Mouse (Mus musculus): ENCODE results near the gene Gm11077. TPM values are rescaled to one million over a fixed set of nuclear protein-coding genes. Genes with fewer than 3 reads are reported as not detected.

The Gm11077 gene
- not detected in 2 replicates for polyA plus RNA-seq (2016; fragmentation: Nextera tagmentation; extraction: Ambion mirVana)

DNA sequence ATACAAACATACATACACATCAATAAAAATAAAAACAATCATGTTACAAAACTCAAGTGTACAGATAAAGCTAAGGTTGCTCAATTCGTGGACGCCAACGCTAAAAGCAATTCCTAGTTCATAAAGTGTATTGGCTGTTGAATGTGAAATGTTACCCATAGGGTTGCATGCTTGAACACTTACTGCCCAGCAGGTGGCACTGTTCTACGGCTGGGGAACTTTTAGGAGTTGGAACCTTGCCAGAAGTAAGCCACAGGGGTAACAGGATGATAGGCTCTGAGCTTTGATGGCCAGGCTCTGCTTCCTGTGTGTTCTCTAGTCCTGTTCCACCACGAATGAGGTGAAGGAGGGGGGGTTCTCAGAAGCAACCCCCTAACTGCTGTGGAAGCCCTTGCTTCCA, at the start of gene Gm11077:
Gene Gm11077 (plus strand): TSS at position 13 of the 400 bp plus-strand sequence.
- no peaks in the 10 kb centered on the region for H3K27me3 ChIP-seq
- H3K9me3 ChIP-seq, result no peaks in the 10 kb centered on the region
- no peaks in the 10 kb centered on the region for H3K36me3 ChIP-seq
- H3K27ac ChIP-seq, result no peak within 1 kb of the TSS
- H3K9ac ChIP-seq, result no peak within 1 kb of the TSS
- WGBS, result 90% methylated on average over 5 of the region's 5 CpGs
- no peak for ATAC-seq (ENCODE audit: insufficient number of reproducible peaks, insufficient read depth, low FRiP score, low TSS enrichment)
- H3K4me3 ChIP-seq, result no peak within 1 kb of the TSS
- H3K4me2 ChIP-seq (replicated peaks), result no peak within 1 kb of the TSS
- peaks cover 3% of the 10 kb centered on the region; the same call in 1 of the 2 replicates for H3K4me1 ChIP-seq

DNA sequence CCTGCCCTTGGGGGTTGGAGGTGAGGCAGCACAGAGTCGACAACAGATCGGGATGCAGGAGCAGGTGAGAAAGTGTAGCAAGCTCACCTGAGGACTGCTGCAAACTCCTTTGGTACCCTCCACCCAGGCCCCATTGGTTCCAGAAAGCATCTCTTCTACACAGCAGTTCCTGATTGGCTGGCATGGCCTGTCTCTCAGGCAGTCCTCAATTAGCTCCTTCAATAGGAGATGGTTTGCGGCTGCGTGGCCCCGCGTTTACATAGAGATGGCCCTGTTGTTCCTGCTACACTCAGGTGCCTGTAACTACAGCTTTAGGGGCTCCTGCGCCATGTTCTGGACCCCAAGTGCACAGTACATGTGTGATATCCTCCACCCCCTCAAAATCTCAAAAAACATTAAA, 48.4 kb upstream of the Gm11077 start:
- H3K36me3 ChIP-seq, result no peaks in the 10 kb centered on the region
- 60% methylated on average over 7 of the region's 7 CpGs for WGBS
- H3K9me3 ChIP-seq, result no peaks in the 10 kb centered on the region
- H3K27ac ChIP-seq, result no peak overlapping the region
- H3K4me3 ChIP-seq, result no peak overlapping the region
- ATAC-seq (ENCODE audit: insufficient number of reproducible peaks, insufficient read depth, low FRiP score, low TSS enrichment), result no peak
- H3K4me2 ChIP-seq (replicated peaks), result no peak overlapping the region
- H3K27me3 ChIP-seq, result no peaks in the 10 kb centered on the region
- peaks cover 42% of the 10 kb centered on the region for H3K4me1 ChIP-seq
- no peak overlapping the region for H3K9ac ChIP-seq

DNA sequence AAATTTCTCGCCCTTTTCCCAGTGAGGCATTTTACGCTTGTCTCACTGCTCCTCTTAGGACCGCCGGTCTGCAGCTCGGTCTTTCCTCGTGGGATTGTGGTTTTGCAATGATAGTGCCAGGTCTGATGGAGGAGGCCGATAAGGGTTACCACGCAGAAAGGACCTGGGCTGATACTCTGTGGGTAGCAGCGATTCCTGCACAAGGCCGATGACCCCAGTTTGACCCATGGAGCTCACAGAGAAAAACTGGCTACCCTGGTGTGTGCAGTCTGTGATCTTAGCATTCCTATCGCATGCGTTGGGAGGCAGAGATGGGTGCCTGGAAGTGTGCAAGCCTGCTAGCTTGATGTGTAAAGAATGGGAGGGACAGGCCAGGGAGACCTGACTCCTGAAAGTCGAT, 46.3 kb upstream of the Gm11077 start:
- Histone ChIP-seq H3K9me3 (no peaks in the 10 kb centered on the region), H3K4me2 (replicated peaks) (no peak overlapping the region), H3K9ac (no peak overlapping the region), H3K4me1 (peaks cover 35% of the 10 kb centered on the region), H3K27ac (peak overlapping the region; percentile 61; the same call in 1 of the 2 replicates), H3K36me3 (no peaks in the 10 kb centered on the region), H3K4me3 (no peak overlapping the region), H3K27me3 (no peaks in the 10 kb centered on the region)
- WGBS, result 40% methylated on average over 13 of the region's 13 CpGs
- ATAC-seq (ENCODE audit: insufficient number of reproducible peaks, insufficient read depth, low FRiP score, low TSS enrichment), result no peak

DNA sequence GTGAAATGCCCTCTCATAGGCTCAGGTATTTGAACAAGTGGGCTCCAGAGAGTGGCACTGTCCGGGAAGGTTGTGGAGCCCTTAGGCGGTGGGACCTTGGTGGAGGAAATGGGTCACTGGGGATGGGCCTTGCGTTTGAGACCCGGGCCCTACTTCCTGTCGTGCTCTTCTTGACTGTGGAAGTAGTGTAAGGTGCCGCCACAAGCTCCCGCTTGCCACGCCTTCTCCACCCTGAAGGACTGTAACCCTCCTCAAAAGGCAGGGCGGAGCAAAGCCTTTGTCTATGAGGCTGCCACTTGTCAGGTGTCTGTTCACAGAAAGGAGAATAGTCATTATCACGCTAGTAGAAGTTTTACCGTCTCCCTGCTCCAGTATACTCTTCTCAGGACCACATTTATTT, 44.7 kb upstream of the Gm11077 start:
- no peaks in the 10 kb centered on the region for H3K36me3 ChIP-seq
- H3K27me3 ChIP-seq, result no peaks in the 10 kb centered on the region
- no peak for ATAC-seq (ENCODE audit: insufficient number of reproducible peaks, insufficient read depth, low FRiP score, low TSS enrichment)
- no peaks in the 10 kb centered on the region for H3K9me3 ChIP-seq
- H3K4me3 ChIP-seq, result no peak overlapping the region
- H3K27ac ChIP-seq, result no peak overlapping the region
- 90% methylated on average over 11 of the region's 11 CpGs for WGBS
- no peak overlapping the region for H3K4me2 ChIP-seq (replicated peaks)
- peaks cover 23% of the 10 kb centered on the region for H3K4me1 ChIP-seq
- H3K9ac ChIP-seq, result no peak overlapping the region

DNA sequence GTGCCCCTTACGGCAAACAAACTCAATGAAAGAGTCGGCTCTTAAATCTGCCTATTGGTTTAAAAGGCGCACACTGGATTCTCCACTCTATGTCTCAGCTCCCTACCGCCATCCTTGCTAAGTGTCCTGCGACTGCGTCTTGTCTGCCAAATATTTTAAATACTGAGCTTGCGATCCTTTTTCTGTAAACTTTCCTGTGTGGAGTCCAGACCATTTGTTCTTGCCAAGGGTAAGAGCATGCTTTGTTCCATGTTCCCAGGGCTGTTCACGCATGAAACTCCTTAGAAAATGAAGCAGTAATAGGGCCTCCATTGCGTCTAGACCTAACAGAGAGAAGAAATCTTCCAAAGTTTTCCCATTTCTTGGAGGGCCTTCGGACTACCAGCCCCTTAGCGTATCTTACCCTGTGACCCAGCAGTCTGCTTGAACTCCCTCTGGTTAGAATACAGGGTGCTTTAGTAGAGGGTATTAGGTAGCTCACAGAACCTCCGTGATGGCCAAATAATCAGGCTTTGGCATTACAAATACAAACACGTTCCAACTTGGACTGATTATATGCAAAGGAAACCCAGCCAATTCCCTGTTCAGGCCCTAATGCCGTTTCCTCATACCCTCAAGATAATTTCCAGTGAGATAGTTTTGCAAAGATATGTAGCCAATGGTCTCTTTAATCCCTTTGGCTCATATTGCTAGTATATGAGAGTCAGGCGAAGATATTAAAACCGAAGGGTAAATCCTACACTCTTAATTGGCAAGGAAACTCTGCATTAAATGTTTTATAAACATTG, 39.3 kb upstream of the Gm11077 start:
- Histone ChIP-seq H3K4me1 (no peaks in the 10 kb centered on the region), H3K27me3 (no peaks in the 10 kb centered on the region), H3K9ac (no peak overlapping the region), H3K4me3 (no peak overlapping the region), H3K9me3 (no peaks in the 10 kb centered on the region), H3K27ac (peak overlapping the region; percentile 2; the same call in 1 of the 2 replicates), H3K4me2 (replicated peaks) (no peak overlapping the region), H3K36me3 (no peaks in the 10 kb centered on the region)
- WGBS, result 81% methylated on average over 16 of the region's 16 CpGs
- ATAC-seq (ENCODE audit: insufficient number of reproducible peaks, insufficient read depth, low FRiP score, low TSS enrichment), result 0 out of 2 replicates have a peak, but pooled peaks have one; percentile 62

DNA sequence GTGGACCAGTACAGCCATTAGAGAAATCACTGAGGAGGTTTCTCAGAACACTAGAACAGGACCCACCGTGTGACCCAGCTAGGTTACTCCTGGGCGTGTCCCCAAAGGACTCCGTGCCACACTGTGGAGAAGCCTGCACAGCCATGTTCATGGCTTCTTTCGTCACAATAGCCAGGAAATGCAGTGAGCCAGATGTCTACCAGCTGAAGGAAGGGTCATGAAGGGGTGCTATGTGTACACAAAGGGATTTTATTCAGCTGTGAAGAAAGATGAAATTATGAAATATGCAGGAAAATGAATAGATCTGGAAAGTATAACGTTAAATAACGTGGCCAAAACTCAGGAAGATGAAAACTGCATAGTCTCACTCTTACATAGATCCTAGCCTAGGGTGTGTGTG, 36.9 kb upstream of the Gm11077 start:
- Histone ChIP-seq H3K9me3 (no peaks in the 10 kb centered on the region), H3K36me3 (no peaks in the 10 kb centered on the region), H3K27me3 (no peaks in the 10 kb centered on the region), H3K9ac (no peak overlapping the region), H3K27ac (no peak overlapping the region), H3K4me3 (no peak overlapping the region), H3K4me2 (replicated peaks) (no peak overlapping the region), H3K4me1 (peaks cover 5% of the 10 kb centered on the region; the same call in 1 of the 2 replicates)
- no peak for ATAC-seq (ENCODE audit: insufficient number of reproducible peaks, insufficient read depth, low FRiP score, low TSS enrichment)
- WGBS, result 80% methylated on average over 6 of the region's 6 CpGs

DNA sequence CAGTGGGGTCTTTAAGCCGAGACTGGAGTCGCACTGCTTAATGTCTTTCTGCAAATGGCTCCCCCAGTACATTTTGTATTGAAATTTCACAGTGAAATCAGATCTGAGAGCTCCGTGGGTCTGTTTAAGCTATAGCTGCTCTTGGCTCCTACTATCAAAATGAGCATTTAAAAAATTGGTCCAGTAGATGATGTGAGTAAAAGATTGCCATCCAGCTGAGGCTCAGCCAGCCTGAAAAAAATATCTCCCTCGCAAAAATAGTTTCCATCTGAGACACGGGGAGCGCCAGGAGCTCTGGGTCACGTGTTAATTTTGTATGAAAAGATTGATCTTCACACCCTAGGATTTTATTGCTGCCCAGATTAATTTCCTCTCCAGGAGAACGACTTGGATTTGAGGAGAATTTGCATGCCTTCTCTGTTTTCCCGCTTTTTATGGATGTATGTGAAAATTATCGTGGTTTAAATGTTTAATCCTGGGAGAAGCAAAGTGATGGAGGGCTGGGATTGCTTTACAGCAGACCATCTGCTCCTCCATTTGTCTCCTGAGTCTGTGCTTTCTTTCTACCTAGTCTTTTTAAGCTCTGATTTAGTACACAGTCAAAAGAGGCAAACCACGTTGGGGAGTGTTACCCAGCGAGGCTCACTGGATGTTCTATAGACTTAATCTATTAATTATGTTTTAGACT, 32.7 kb upstream of the Gm11077 start:
- Histone ChIP-seq H3K9me3 (no peaks in the 10 kb centered on the region), H3K27me3 (no peaks in the 10 kb centered on the region), H3K9ac (no peak overlapping the region), H3K4me3 (no peak overlapping the region), H3K4me1 (peaks cover 6% of the 10 kb centered on the region; the same call in 1 of the 2 replicates), H3K36me3 (no peaks in the 10 kb centered on the region), H3K27ac (0 out of 2 replicates have a peak overlapping the region, but pooled peaks have one; percentile 25), H3K4me2 (replicated peaks) (no peak overlapping the region)
- no peak for ATAC-seq (ENCODE audit: insufficient number of reproducible peaks, insufficient read depth, low FRiP score, low TSS enrichment)
- WGBS, result 60% methylated on average over 12 of the region's 12 CpGs

DNA sequence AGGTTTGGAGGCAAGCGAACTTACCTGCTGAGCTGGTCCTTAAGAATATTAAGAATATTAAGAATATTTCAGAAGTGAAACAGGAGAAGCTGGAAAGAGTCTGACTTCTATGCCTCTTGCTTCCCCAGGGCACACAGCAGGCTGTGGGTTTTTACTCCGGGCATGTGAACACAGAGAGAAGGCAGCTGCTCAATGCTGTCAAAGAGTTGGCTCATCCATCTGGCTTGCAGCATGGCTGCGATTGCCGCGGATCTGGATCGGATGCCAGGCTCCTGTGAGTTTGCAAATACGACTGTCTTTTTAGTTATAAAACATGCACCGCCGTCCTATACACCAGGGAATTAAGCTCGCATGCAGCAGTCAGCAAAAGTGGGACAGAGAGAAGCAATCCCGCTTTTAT, 31.1 kb upstream of the Gm11077 start:
- WGBS, result 78% methylated on average over 11 of the region's 11 CpGs
- Histone ChIP-seq H3K27me3 (no peaks in the 10 kb centered on the region), H3K4me2 (replicated peaks) (no peak overlapping the region), H3K36me3 (no peaks in the 10 kb centered on the region), H3K9ac (no peak overlapping the region), H3K27ac (no peak overlapping the region), H3K4me1 (peaks cover 7% of the 10 kb centered on the region; the same call in 1 of the 2 replicates), H3K4me3 (no peak overlapping the region), H3K9me3 (no peaks in the 10 kb centered on the region)
- ATAC-seq (ENCODE audit: insufficient number of reproducible peaks, insufficient read depth, low FRiP score, low TSS enrichment), result no peak

DNA sequence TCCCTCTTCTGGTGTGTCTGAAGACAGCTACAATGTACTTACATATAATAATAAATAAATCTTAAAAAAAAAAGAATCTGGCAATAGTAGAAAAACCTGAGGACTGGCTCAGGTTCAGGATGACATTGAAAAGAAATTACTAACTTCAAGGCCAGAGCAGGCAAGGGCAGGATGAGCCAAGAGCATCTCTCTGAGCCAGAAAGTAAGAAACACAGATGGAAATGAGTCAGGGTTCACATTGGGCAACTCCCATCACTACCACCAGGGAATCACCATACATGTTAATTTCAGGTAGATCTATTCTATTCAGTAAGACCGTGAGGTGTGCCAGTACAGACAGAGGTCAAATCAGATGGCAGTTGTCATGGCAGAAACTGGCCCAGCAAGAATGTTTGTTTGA, 30.5 kb upstream of the Gm11077 start:
- 88% methylated on average over 1 of the region's 1 CpGs for WGBS
- ATAC-seq (ENCODE audit: insufficient number of reproducible peaks, insufficient read depth, low FRiP score, low TSS enrichment), result no peak
- H3K4me1 ChIP-seq, result peaks cover 7% of the 10 kb centered on the region; the same call in 1 of the 2 replicates

DNA sequence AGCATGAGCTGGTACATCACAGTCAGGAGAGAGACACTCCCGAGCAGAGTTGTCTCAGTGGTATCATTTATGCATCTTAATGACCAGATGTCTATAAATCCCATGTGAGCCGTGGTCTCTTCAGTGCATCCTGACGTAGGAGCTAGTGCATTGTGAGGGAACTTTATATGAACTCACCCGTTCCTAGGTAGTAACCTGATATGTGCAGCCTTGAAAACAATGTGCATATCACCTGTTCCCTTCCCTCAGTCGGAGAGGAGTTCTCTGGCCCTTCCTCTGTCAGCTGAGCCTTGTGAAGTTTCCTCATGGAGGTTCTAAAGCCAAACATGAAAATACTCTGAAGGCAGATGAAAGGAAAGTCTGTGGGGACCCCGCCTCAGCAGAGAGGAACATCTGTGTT, 27.8 kb upstream of the Gm11077 start:
- H3K36me3 ChIP-seq, result no peaks in the 10 kb centered on the region
- no peak overlapping the region for H3K4me2 ChIP-seq (replicated peaks)
- H3K27ac ChIP-seq, result no peak overlapping the region
- no peaks in the 10 kb centered on the region for H3K27me3 ChIP-seq
- H3K4me1 ChIP-seq, result 0 out of 2 replicates have a peak, but pooled peaks cover 2% of the 10 kb centered on the region
- 48% methylated on average over 6 of the region's 6 CpGs for WGBS
- no peaks in the 10 kb centered on the region for H3K9me3 ChIP-seq
- H3K9ac ChIP-seq, result no peak overlapping the region
- no peak for ATAC-seq (ENCODE audit: insufficient number of reproducible peaks, insufficient read depth, low FRiP score, low TSS enrichment)
- no peak overlapping the region for H3K4me3 ChIP-seq

More for the DNA sequence above, 30.5 kb upstream of the Gm11077 start:
- H3K27me3 ChIP-seq, result no peaks in the 10 kb centered on the region
- H3K27ac ChIP-seq, result no peak overlapping the region
- no peaks in the 10 kb centered on the region for H3K36me3 ChIP-seq
- H3K4me2 ChIP-seq (replicated peaks), result no peak overlapping the region
- H3K9ac ChIP-seq, result no peak overlapping the region
- H3K9me3 ChIP-seq, result no peaks in the 10 kb centered on the region
- no peak overlapping the region for H3K4me3 ChIP-seq

DNA sequence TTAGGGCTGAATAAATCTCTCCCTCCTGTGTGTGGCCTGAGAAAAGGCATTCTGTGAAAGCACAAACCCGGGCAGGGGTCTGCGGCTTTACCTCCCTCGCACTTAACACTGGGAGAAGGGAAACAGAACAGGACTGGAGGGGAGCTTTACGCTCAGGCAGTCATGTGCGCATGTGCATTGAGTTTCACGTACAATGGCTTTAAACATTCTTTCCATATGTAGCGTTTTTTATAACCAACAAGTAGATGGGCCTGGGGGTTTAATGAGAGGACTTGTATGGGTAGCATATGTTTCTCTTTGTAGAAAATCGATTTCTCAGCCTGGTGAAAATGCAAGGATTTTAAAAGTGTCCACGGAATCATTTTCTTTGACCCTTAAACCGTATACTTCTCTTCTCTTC, 24.0 kb upstream of the Gm11077 start:
- no peak overlapping the region for H3K4me3 ChIP-seq
- no peaks in the 10 kb centered on the region for H3K36me3 ChIP-seq
- no peak overlapping the region for H3K27ac ChIP-seq
- no peaks in the 10 kb centered on the region for H3K9me3 ChIP-seq
- peaks cover 23% of the 10 kb centered on the region; the same call in 1 of the 2 replicates for H3K4me1 ChIP-seq
- H3K9ac ChIP-seq, result no peak overlapping the region
- 66% methylated on average over 10 of the region's 10 CpGs for WGBS
- no peaks in the 10 kb centered on the region for H3K27me3 ChIP-seq
- no peak overlapping the region for H3K4me2 ChIP-seq (replicated peaks)
- no peak for ATAC-seq (ENCODE audit: insufficient number of reproducible peaks, insufficient read depth, low FRiP score, low TSS enrichment)

DNA sequence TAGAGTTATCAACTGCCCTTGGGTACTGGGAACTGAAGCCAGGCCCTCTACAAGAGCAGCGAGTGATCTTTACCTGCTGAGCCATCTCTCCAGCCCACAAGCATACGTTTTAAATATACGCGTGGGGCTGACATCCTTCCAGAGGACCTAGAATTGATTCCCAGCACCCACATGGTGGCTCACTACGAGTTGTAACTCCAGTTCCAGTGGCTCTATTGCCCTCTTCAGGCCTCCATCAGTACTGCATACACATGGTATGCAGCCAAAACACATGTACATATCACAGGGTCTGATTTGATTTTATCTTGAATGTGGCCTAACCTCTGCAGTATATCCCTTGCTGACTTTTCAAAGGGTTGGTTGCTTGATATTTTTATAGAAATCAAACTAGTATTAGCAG, 23.0 kb upstream of the Gm11077 start:
- Histone ChIP-seq H3K4me1 (peaks cover 23% of the 10 kb centered on the region; the same call in 1 of the 2 replicates), H3K27me3 (no peaks in the 10 kb centered on the region), H3K36me3 (no peaks in the 10 kb centered on the region), H3K27ac (no peak overlapping the region), H3K9me3 (no peaks in the 10 kb centered on the region), H3K4me3 (no peak overlapping the region), H3K4me2 (replicated peaks) (no peak overlapping the region), H3K9ac (no peak overlapping the region)
- 95% methylated on average over 5 of the region's 5 CpGs for WGBS
- no peak for ATAC-seq (ENCODE audit: insufficient number of reproducible peaks, insufficient read depth, low FRiP score, low TSS enrichment)

Measured in embryonic facial prominence, embryonic 12.5 days (tissue).